Mouse (Mus musculus) E14TG2a.4 (cell line): ENCODE measurements around the gene Phf11c.

Source experiments
- CTCF ChIP-seq: conservative IDR thresholded peaks from 2 replicates; pipeline ENCODE4 v1.5.1; 2014; ENCODE audit warnings: low read length
- NANOG ChIP-seq: IDR thresholded peaks from 2 replicates; pipeline ENCODE4 v1.6.1; 2014; ENCODE audit warnings: borderline replicate concordance, low read length, mixed read lengths
- POU5F1 ChIP-seq: IDR thresholded peaks from 2 replicates; pipeline ENCODE4 v1.6.1; 2014; ENCODE audit warnings: low read length, borderline replicate concordance

- TF ChIP-seq CTCF (no peak), NANOG (no peak), POU5F1 (no peak)
These were observed 28.6 kb downstream of the Phf11c start for GRCm38 (mm10) chr14:59366386-59367105.
